Mouse (Mus musculus) kidney, embryonic 14.5 days (tissue): ENCODE data around the gene Urb1. TPM values are rescaled to one million over a fixed set of nuclear protein-coding genes. Genes with fewer than 3 reads are reported as not detected.
A peak's percentile ranks its signal among the peaks of the same experiment; 100 is the strongest.

Experiments used
- ATAC-seq: fragments of 200-750 bp; cut with Nextera tagmentation; 2 replicates; pipeline ENCODE4 v1.8.0; 2017; ENCODE audit warnings: moderate number of reproducible peaks, mild to moderate bottlenecking, moderate TSS enrichment, moderate library complexity; ENCODE audit not compliant: low FRiP score, low TSS enrichment
- H3K27ac ChIP-seq: fragments of 300-500 bp; sonication (generic); 2 replicates; pipeline ENCODE4 v1.5.1; 2014; ENCODE audit warnings: low read depth, mild to moderate bottlenecking, low read length, moderate library complexity, mixed read lengths
- H3K27me3 ChIP-seq: fragments of 300-500 bp; sonication (generic); 2 replicates; pipeline ENCODE4 v1.6.1; 2014; ENCODE audit warnings: mild to moderate bottlenecking, low read length; ENCODE audit not compliant: control insufficient read depth, insufficient read depth
- H3K36me3 ChIP-seq: fragments of 300-500 bp; sonication (generic); 2 replicates; pipeline ENCODE4 v1.6.1; 2014; ENCODE audit warnings: low read length, mixed read lengths; ENCODE audit not compliant: control insufficient read depth, insufficient read depth
- H3K4me1 ChIP-seq: fragments of 300-500 bp; sonication (generic); 2 replicates; pipeline ENCODE4 v1.6.1; 2014; ENCODE audit warnings: low read length, mixed read lengths; ENCODE audit not compliant: control insufficient read depth, insufficient read depth
- H3K4me2 ChIP-seq: fragments of 300-500 bp; sonication (generic); replicated peaks from 2 replicates; pipeline ENCODE4 v1.6.1; 2014; ENCODE audit warnings: low read depth, mild to moderate bottlenecking, low read length
- H3K4me3 ChIP-seq: fragments of 300-500 bp; sonication (generic); 2 replicates; pipeline ENCODE4 v1.5.1; 2014; ENCODE audit warnings: mild to moderate bottlenecking, low read length
- H3K9ac ChIP-seq: fragments of 300-500 bp; sonication (generic); 2 replicates; pipeline ENCODE4 v1.6.1; 2014; ENCODE audit warnings: low read depth, mild to moderate bottlenecking, low read length, moderate library complexity
- H3K9me3 ChIP-seq: fragments of 300-500 bp; sonication (generic); 2 replicates; pipeline ENCODE4 v1.6.1; 2016; ENCODE audit warnings: low read length; ENCODE audit not compliant: control insufficient read depth
- WGBS: fragments of 180-500 bp; shearing (Covaris S2); extraction: QIAGEN DNeasy Blood & Tissue Kit; methylation state at CpG from one replicate; pipeline ENCODE4 v1.1.7; 2014; 5-methylcytosine and 5-hydroxymethylcytosine counted together
- polyA plus RNA-seq: library from polyadenylated mRNA; unstranded; fragments of >200 nt; fragmentation: Nextera tagmentation; extraction: Ambion mirVana; gene quantifications from 2 replicates; pipeline ENCODE4 v1.2.1, GENCODE M21; 2014

Urb1 gene
- 10.5 and 13.5 TPM in 2 replicates for polyA plus RNA-seq

DNA sequence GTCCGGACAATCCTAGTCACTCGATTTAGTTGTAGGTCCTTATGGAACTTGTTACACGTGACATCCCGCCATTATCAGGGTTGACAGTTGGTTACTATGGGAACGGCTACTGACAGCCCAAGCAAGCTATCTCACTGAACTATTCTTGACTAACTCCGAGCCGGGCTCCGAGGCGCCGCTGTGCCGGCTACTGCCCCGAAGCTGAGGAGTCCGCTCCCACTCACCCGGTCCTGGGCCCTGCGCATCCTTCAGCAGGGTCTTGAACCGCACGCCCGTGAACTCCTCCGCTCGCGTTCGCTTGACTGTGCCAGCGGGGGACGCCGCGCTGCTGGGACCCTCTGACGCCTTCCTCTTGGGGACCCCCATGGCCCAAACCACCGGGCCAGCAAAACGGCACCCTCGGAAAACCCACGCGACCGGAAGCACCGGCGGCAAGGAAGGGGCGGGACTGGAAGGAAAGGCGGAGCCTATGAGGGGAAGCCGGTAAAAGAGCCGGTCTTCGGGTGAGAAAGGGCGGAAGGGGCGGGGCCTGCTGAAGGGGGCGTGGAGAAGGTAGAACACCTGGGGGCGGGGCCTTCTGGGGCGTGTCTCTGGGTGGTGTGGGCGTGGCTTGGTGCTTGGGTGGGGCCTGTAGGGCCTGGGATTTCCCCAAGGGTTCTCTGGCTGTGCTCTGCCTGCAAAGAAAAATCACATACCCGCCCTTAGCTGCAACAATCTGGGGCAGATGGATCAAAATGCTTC lies at the start of gene Urb1:
Gene Urb1, minus strand, starts transcription at position 439 of the 741 bp plus-strand sequence.
- H3K27ac ChIP-seq, result peak within 1 kb of the TSS; percentile 7; the same call in 1 of the 2 replicates
- H3K9me3 ChIP-seq, result no peaks in the 10 kb centered on the region
- H3K4me3 ChIP-seq, result peak within 1 kb of the TSS; percentile 68
- peak within 1 kb of the TSS; percentile 44; the same call in 1 of the 2 replicates for H3K9ac ChIP-seq
- H3K4me2 ChIP-seq, result peak within 1 kb of the TSS; percentile 51
- under 1% methylated on average over 47 of the region's 47 CpGs for WGBS
- no peaks in the 10 kb centered on the region for H3K27me3 ChIP-seq
- 0 out of 2 replicates have a peak, but pooled peaks cover 3% of the 10 kb centered on the region for H3K4me1 ChIP-seq
- ATAC-seq, result peak; percentile 95
- no peaks in the 10 kb centered on the region; the same call in 1 of the 2 replicates for H3K36me3 ChIP-seq

DNA sequence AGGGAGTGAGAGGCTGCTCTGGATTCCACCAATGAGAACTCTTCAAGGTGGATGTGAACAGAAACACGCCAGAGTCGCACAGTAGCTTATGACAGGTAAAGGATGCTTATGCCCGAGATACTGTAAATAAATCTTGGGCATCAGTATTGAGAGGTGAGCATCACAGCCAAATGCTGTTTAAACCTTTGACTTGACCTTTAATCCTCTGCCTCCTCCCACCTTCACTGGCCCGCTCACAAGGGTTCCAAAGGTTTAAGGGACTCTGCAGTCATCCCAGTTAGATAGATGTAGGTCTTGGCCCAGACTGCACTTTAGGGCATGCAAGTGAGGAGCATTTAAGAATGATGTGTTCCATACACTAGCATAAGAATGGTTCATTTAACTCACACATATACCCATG lies 48.0 kb upstream of the Urb1 start:
- WGBS, result 65% methylated on average over 4 of the region's 4 CpGs
- Histone ChIP-seq H3K9me3 (no peaks in the 10 kb centered on the region), H3K4me3 (no peak overlapping the region), H3K27ac (no peak overlapping the region), H3K9ac (no peak overlapping the region), H3K27me3 (no peaks in the 10 kb centered on the region), H3K4me2 (no peak overlapping the region), H3K4me1 (no peaks in the 10 kb centered on the region), H3K36me3 (no peaks in the 10 kb centered on the region)
- no peak for ATAC-seq

DNA sequence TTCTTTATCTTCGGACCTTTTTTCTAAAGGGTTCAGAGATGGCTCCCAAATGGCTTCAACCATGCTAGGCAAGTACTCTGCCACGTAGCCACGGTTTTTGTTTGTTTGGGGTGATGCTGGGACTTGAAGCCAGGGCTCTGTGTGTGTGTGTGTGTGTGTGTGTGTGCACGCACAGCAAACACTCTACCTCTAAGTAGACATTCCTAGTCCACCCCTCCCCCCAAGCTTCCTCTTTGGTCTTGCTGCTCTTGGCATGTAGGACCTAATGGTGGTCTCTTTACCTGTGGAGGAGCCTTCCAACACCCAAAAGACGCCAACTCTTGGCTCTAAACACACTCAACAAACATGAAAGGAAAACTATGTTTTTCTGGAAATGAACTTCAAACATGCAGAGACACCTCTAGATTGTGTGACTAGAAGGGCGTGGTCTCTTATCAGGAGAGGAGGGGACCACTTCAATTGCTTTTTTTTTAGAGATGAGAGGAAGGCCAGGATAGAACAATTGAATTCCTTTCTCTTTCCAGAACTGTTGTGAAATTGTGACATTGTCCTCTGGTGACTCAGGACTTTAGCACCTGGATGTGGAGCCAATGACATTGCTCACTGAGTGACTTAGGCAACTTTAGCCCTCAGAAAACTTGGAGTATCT lies 46.5 kb upstream of the Urb1 start:
- no peak for ATAC-seq
- WGBS, result 90% methylated on average over 6 of the region's 6 CpGs
- H3K4me3 ChIP-seq, result no peak overlapping the region

DNA sequence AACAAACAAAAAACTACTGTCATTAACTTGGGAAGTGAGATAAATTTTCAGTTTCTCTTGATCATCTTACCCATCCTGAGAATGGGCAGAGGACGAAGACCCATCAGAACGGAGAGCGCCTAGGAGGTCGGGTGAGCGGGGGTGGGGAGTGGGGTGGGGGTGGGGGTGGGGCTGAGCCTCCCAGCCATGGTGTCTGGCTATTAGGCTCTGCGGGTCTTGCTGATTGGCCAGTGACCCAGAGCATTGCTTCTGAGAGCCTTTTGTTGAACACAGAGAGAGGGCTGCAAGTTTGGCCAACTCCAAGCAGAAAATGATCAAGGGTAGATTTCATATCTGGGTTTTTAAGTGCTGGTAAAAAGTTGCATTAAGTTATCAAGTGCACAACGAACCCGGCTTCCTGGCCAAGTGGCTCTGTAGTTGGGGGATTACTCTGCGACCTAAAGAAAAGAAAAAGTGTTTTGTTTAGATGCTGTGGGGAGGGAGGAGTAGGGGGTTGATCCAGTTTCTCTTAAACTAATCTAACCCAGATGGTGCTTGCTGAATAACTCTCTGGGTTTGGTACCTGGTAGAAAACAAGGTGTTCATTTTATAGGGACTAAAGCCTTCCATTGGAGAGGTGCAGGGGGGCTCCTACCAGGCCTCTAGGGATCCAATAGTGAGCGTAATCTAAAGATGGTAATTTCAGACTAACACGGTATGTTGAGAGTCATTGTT lies 41.6 kb upstream of the Urb1 start:
- Histone ChIP-seq H3K9ac (no peak overlapping the region), H3K4me2 (no peak overlapping the region), H3K9me3 (no peaks in the 10 kb centered on the region), H3K27me3 (no peaks in the 10 kb centered on the region), H3K4me1 (0 out of 2 replicates have a peak, but pooled peaks cover 2% of the 10 kb centered on the region), H3K27ac (no peak overlapping the region), H3K36me3 (no peaks in the 10 kb centered on the region), H3K4me3 (no peak overlapping the region)
- WGBS, result 70% methylated on average over 11 of the region's 11 CpGs
- ATAC-seq, result no peak

More for the DNA sequence above, 46.5 kb upstream of the Urb1 start:
- Histone ChIP-seq H3K4me1 (no peaks in the 10 kb centered on the region), H3K4me2 (no peak overlapping the region), H3K9me3 (no peaks in the 10 kb centered on the region), H3K36me3 (no peaks in the 10 kb centered on the region), H3K27ac (no peak overlapping the region), H3K27me3 (no peaks in the 10 kb centered on the region), H3K9ac (no peak overlapping the region)

DNA sequence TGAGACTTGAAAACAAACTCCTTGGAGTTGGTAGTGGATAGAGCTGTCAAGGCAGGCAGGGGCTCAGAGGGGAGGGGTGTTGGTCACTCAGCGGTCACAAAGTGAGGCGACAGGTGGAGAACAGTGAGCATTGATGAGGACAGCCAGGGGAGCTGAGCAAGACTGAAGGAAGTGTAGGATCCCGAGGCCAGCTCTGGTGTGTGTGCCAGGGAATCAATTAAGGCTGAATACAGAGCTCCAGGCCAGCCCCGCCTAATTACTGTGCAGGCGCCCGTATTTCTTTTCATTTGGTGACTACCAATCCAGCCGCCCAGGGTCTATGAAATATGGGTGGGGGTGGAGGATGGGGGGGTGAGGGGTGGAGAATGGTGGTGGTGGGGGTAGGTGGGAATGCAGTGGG lies 40.7 kb upstream of the Urb1 start:
- no peaks in the 10 kb centered on the region for H3K36me3 ChIP-seq
- no peak for ATAC-seq
- no peak overlapping the region for H3K4me3 ChIP-seq
- no peak overlapping the region for H3K27ac ChIP-seq
- 0 out of 2 replicates have a peak, but pooled peaks cover 2% of the 10 kb centered on the region for H3K4me1 ChIP-seq
- WGBS, result 54% methylated on average over 7 of the region's 7 CpGs
- no peaks in the 10 kb centered on the region for H3K9me3 ChIP-seq
- H3K27me3 ChIP-seq, result no peaks in the 10 kb centered on the region
- no peak overlapping the region for H3K4me2 ChIP-seq
- H3K9ac ChIP-seq, result no peak overlapping the region

DNA sequence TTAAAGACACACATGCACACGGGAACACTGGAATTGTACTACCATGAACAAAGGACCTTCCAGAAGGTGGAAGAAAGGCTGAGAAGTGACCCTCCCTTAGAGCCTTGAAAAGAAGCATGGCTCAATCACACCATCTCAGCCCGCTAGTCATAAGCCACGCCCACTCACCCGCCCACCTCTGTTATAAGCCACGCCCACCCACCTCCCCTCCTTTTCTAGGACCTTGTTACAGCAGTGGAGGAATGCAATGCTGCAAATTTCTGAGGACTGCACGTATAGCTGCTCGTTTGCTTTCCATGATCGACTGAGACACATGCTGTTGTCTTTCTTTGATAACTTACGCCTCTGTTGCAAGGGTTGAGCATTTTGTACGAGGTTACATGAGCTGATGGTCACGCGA lies 39.0 kb upstream of the Urb1 start:
- no peak; the same call in 1 of the 2 replicates for ATAC-seq
- no peak overlapping the region for H3K4me2 ChIP-seq
- H3K9ac ChIP-seq, result no peak overlapping the region
- H3K27me3 ChIP-seq, result no peaks in the 10 kb centered on the region
- 0 out of 2 replicates have a peak, but pooled peaks cover 7% of the 10 kb centered on the region for H3K4me1 ChIP-seq
- H3K9me3 ChIP-seq, result no peaks in the 10 kb centered on the region
- H3K4me3 ChIP-seq, result no peak overlapping the region
- 44% methylated on average over 12 of the region's 12 CpGs for WGBS
- no peak overlapping the region for H3K27ac ChIP-seq
- H3K36me3 ChIP-seq, result no peaks in the 10 kb centered on the region

DNA sequence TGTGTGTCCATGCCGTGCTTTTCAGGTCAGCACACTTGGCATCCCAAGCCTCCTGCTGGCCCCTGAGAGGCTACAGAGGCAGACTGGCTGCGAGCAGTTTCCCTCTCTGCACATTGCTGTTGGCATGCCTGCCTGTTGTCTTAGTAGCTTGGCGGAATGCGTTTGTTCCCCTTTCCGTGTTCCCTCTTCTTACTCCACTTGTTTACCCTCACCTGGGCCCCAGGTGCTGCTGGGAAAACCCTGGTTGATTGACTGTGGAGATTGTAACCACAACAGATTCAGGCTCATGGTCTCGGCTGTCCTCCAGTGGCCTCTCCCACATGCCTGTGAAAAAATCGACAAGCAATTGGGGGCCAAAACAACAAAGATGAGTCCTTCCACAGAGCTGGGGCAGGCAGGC lies 38.5 kb upstream of the Urb1 start:
- no peaks in the 10 kb centered on the region for H3K9me3 ChIP-seq
- no peak for ATAC-seq
- H3K4me2 ChIP-seq, result no peak overlapping the region
- no peaks in the 10 kb centered on the region for H3K27me3 ChIP-seq
- H3K27ac ChIP-seq, result no peak overlapping the region
- WGBS, result 70% methylated on average over 7 of the region's 7 CpGs
- no peak overlapping the region for H3K9ac ChIP-seq
- 0 out of 2 replicates have a peak, but pooled peaks cover 7% of the 10 kb centered on the region for H3K4me1 ChIP-seq
- H3K4me3 ChIP-seq, result no peak overlapping the region
- H3K36me3 ChIP-seq, result no peaks in the 10 kb centered on the region

DNA sequence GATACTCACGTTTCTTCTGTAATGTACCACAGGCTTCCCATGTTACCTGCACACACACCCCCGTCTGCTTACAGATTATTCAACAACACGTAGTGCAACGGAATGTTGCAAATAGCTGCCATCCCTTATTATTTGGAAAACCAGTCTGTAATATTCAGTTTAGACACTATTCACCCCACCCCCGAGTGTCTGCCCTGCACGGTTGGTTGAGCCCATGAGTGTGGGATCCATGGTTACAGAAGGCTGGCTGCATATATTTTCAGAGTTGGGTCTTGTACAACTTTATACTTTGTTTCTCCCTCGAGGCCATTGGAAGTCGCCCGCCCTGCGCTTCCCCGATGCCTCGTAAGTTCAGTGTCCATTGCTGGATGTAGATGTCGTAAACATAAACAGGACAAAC lies 35.4 kb upstream of the Urb1 start:
- H3K27ac ChIP-seq, result no peak overlapping the region
- H3K27me3 ChIP-seq, result no peaks in the 10 kb centered on the region
- no peaks in the 10 kb centered on the region for H3K9me3 ChIP-seq
- no peaks in the 10 kb centered on the region for H3K36me3 ChIP-seq
- no peak for ATAC-seq
- H3K9ac ChIP-seq, result no peak overlapping the region
- H3K4me2 ChIP-seq, result no peak overlapping the region
- WGBS, result 65% methylated on average over 13 of the region's 13 CpGs
- no peak overlapping the region for H3K4me3 ChIP-seq
- H3K4me1 ChIP-seq, result 0 out of 2 replicates have a peak, but pooled peaks cover 10% of the 10 kb centered on the region
